Mouse (Mus musculus) spleen, embryonic (tissue): ENCODE data around the gene Sema5a.
"Not testable (repeated sequence)": the region's sequence is repeated elsewhere in the genome, so short reads cannot be mapped to it uniquely, and the experiment has no call there.

ENCODE experiments used
- CTCF ChIA-PET: fragments of 350-600 bp; sonication (Branson Sonifier 250); formaldehyde crosslinking; loops from one replicate; lab custom pipeline; 2022; lab: Charles Lee

Sema5a gene

DNA sequence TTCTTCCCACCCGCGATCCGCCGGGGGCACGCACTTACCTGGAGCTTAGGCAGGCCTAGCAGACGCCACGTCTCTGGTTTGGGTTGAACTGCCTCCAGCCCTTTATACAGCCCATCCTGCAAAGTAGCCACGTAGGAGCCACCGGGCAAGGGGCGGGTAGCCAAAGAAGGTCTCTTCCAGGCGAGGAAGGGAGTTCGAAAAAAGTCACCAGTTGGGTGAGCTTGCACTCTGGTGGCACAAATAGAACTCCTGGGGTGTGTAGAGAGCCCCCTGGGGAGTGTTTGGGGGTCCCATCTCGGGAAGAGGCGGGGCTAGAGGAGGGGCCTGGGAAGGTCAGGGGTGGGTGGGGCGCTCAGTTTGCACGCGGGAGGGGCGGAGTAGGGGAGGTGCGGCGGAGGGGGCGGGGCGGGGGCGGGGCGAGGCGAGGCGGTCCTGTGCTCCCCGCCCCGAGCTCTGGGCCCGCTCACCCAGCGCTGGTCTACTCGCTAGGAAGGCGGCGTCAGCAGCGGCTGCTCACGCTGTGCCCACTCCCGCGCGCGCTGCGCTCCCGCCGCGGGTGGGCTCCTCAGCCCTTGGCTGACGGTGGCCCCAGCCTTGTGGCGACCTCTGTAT is at the start of gene Sema5a:
Gene Sema5a, plus strand, starts transcription at position 467 of the 612 bp plus-strand sequence.
- CTCF ChIA-PET = no interaction called here

- CTCF ChIA-PET = no interaction called here
Observed at GRCm38 (mm10) chr15:32198076-32198475, 46.5 kb upstream of the Sema5a start.

GRCm38 (mm10) chr15:32198561-32198960 is 46.0 kb upstream of the Sema5a start:
- CTCF ChIA-PET = no interaction called here

- CTCF ChIA-PET = no interaction called here
Observed at GRCm38 (mm10) chr15:32203242-32203641, 41.4 kb upstream of the Sema5a start.

DNA sequence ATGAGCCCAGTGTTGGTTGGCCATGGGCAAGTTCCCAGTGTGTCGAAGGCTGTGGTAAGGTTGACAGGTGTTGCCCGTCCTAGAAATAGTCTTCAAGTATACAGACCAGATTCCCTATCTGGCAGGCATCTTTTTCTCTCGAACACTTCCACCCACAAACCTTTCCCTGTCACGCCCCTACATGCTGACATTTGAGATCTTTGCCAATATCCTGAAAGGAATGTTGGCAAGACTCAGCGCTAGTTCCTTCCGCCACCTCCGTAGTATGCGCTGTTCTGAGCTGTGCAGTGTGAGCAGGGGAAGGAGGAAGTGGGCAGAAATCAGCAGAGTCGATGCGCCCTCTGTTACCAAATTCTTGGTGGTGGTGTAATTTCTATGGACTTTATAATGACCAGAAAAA is 39.7 kb upstream of the Sema5a start:
- CTCF ChIA-PET = no interaction called here

GRCm38 (mm10) chr15:32214687-32215086 is 29.9 kb upstream of the Sema5a start:
- CTCF ChIA-PET = not testable (repeated sequence)

DNA sequence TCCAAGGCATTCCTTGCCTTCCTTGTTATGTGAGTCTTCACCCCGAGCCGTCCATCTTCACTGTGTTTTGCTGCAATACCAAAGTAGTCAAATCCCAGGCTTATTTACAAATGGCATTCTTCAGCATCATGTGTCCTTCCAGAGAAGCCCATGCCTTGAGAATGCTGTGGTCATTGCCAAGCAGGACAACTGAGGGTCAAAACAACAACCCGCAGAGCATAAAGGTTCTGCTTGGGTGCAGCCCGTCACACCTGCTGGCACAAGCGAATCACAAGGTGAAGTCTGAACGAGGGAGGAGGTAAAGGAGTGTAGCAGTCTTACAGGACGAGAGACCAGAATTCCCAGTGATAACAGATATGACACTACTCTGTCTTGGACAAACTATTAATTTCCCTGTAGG is 21.6 kb upstream of the Sema5a start:
- CTCF ChIA-PET = no interaction called here

DNA sequence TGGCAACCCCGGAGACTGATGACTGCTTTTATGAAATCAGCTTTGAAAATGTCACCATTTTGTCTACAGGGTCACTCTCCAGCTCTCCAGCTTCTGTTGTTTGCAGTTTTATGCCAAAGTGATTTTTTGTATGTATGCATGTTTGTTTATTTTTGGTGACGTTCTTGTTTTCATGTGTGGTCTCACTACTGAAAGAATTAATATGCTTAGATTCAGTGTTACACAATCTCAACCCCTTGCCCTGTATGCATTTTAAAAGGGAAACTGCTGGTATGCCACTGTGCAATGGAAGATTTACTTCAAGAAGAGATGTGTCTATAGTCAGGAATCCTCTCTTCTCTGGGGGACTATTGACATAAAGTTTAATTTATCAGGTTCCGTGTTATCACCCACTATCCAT is 19.2 kb upstream of the Sema5a start:
- CTCF ChIA-PET = no interaction called here

- CTCF ChIA-PET = no interaction called here
Observed at GRCm38 (mm10) chr15:32226381-32226780, 18.2 kb upstream of the Sema5a start.

GRCm38 (mm10) chr15:32226888-32227395 is 17.7 kb upstream of the Sema5a start:
- CTCF ChIA-PET = no interaction called here

- CTCF ChIA-PET = no interaction called here
Observed at GRCm38 (mm10) chr15:32230066-32230465, 14.5 kb upstream of the Sema5a start.

- CTCF ChIA-PET = no interaction called here
Observed at GRCm38 (mm10) chr15:32232189-32232588, 12.4 kb upstream of the Sema5a start.

- CTCF ChIA-PET = not testable (repeated sequence)
Observed at GRCm38 (mm10) chr15:32232666-32233141, 11.9 kb upstream of the Sema5a start.

GRCm38 (mm10) chr15:32233451-32233850 is 11.2 kb upstream of the Sema5a start:
- CTCF ChIA-PET = interaction anchor here (0.5 kb wide), 1 partner anchor 1863 kb away, joined by 3 read pairs; no protein-coding TSS in a partner anchor

DNA sequence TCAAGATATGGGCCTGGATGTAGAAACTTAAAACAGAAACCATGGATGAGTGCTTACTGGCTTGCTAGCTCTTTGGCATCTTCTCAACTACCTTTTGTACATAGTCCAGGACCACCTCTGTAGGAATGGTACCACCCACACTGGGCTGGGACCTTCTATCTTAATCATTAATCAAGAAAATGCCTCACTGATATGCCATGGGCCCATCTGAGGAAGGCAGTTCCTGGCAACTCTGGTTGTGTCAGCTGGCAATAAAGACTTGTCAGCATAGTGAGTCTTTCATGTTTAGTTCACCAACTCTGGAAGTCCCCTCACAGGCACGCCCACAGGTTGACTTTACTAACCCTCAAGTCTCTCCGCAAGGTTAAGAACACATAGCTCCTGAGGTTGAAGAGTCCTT is 5.5 kb upstream of the Sema5a start:
- CTCF ChIA-PET = no interaction called here

DNA sequence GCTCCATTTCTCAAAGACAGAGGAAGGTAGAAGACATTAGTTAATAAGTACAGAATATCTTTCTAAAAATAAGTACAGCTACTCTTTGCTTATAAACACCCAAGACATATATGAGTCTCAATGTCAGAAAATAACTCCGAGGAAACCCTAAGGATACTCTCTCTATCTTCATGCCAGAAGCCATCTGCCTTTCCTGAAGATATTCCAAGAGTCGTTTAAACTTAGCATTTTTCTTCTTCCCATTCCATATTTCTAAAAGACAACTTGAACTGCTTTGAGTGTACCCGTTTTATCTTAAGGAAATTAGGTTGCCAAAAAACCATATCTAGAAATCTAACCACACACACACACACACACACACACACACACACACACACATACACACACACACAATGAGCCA is 4.5 kb upstream of the Sema5a start:
- CTCF ChIA-PET = no interaction called here

- CTCF ChIA-PET = no interaction called here
Observed at GRCm38 (mm10) chr15:32241666-32242065, 2.9 kb upstream of the Sema5a start.

GRCm38 (mm10) chr15:32243096-32243785 is 1.4 kb upstream of the Sema5a start:
- CTCF ChIA-PET = no interaction called here

DNA sequence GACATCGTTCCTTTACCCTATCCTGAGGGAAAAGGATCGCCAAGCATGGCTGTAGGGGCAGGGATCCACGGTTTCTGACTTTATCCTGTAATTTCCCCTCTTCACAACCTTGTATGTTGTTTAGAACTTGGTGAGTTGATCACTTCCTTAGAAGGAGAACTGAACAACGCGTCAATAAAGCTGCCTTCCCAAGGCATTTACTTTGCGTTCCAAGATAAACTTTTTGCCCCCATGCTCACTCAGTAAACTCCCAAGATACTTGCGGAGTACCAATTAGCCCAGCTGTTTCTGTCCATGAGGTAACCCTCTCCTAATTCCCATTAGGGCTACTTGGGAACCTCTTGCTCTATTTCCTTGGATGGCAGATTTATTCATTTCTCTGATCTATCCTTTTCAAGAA is 786 bp upstream of the Sema5a start:
- CTCF ChIA-PET = no interaction called here

DNA sequence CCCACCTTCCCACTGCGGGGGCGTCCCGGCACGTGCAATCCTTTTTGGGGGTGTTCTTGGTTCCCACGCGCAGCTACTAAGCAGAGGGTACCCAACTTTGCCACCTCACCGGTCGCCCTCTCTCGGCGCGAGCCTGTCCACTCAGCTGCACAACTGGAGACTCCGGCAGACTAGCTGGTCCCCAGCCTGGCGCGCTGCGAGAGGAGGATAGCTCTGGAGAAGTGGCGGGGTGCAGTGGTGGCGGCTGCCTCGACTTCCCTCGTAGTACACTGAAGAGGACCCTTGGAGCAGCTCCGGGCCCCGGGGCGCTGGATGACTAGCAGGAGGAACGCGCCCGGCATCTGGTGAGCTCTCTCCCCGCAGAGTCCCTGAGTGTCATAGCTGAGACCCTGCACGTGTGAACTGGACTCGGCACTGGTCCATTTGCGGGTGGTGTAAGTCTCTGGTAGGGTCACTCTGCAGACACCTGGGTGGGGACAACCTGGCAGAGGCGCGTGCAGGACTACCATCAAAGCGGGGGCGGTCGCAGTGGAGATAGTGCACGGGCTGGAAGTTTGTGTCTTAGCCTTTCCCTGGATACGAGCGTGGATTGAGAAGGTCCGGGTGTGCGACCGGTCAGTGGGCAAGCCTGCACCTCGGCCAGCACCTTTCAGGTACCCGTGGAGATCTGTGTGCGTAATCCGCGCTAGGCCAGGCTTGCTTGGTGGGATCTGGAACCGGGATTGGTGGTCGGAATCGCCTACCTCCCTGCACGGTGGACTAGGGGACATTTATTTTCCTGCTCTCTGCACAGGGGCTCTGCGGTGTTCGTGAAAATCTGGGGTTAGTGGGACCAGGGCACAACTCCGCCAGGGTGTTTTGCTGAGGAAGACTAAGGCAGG is 586 bp downstream of the Sema5a start:
- CTCF ChIA-PET = no interaction called here

- CTCF ChIA-PET = no interaction called here
Observed at GRCm38 (mm10) chr15:32245837-32246670, 1.4 kb downstream of the Sema5a start.
